Mouse (Mus musculus): Measurements from ENCODE around the gene 9230104L09Rik. TPM values are rescaled to one million over a fixed set of nuclear protein-coding genes. Genes with fewer than 3 reads are reported as not detected.

Gene 9230104L09Rik
- 0.41 TPM in 1 of 2 replicates, not detected in the other for polyA plus RNA-seq (2015; fragmentation: Nextera tagmentation; extraction: Ambion mirVana)

GRCm38 (mm10) chr2:148864966-148865365 lies at the start of gene 9230104L09Rik:
TSS of gene 9230104L09Rik (minus strand) at chr2:148865038.

GRCm38 (mm10) chr2:148875335-148875811 lies 10.5 kb upstream of the 9230104L09Rik start, which contains the start of gene Cst3:
TSS of gene Cst3 (minus strand) at chr2:148875692.

GRCm38 (mm10) chr2:148834912-148835311 lies 29.9 kb downstream of the 9230104L09Rik start, which contains the start of gene Cst9:
TSS of gene Cst9 (plus strand) at chr2:148835147.

GRCm38 (mm10) chr2:148819909-148820308 lies 44.9 kb downstream of the 9230104L09Rik start, which contains the start of gene Cst13:
TSS of gene Cst13 (plus strand) at chr2:148820081.

GRCm38 (mm10) chr2:148798485-148798884 lies 66.4 kb downstream of the 9230104L09Rik start, which contains the start of gene Cst8:
TSS of gene Cst8 (plus strand) at chr2:148798785.

Other genes starting within 250 kb of the 9230104L09Rik start
- 43.2 and 44.2 TPM in 2 replicates for gene Nxt1, start 192.4 kb downstream of the 9230104L09Rik start, polyA plus RNA-seq (2015; fragmentation: Nextera tagmentation; extraction: Ambion mirVana)
- gene Gzf1, start 184.0 kb downstream of the 9230104L09Rik start, polyA plus RNA-seq (2015; fragmentation: Nextera tagmentation; extraction: Ambion mirVana) = 9.2 and 10.4 TPM in 2 replicates
- gene Napb, start 132.6 kb downstream of the 9230104L09Rik start, polyA plus RNA-seq (2015; fragmentation: Nextera tagmentation; extraction: Ambion mirVana) = 1.1 and 1.2 TPM in 2 replicates
- gene Cstl1, start 114.7 kb downstream of the 9230104L09Rik start, polyA plus RNA-seq (2015; fragmentation: Nextera tagmentation; extraction: Ambion mirVana) = not detected in 2 replicates
- gene Cst11, start 93.5 kb downstream of the 9230104L09Rik start, polyA plus RNA-seq (2015; fragmentation: Nextera tagmentation; extraction: Ambion mirVana) = not detected in 2 replicates
- gene 8030411F24Rik, start 83.0 kb downstream of the 9230104L09Rik start, polyA plus RNA-seq (2015; fragmentation: Nextera tagmentation; extraction: Ambion mirVana) = not detected in 2 replicates
- not detected in 2 replicates for gene Cst12, start 75.7 kb downstream of the 9230104L09Rik start, polyA plus RNA-seq (2015; fragmentation: Nextera tagmentation; extraction: Ambion mirVana)
- not detected in 2 replicates for gene Cst8, start 66.3 kb downstream of the 9230104L09Rik start, polyA plus RNA-seq (2015; fragmentation: Nextera tagmentation; extraction: Ambion mirVana)
- not detected in 2 replicates for gene Cst13, start 45.0 kb downstream of the 9230104L09Rik start, polyA plus RNA-seq (2015; fragmentation: Nextera tagmentation; extraction: Ambion mirVana)
- gene Cst9, start 29.9 kb downstream of the 9230104L09Rik start, polyA plus RNA-seq (2015; fragmentation: Nextera tagmentation; extraction: Ambion mirVana) = not detected in 2 replicates
- gene Cst3, start 10.7 kb upstream of the 9230104L09Rik start, polyA plus RNA-seq (2015; fragmentation: Nextera tagmentation; extraction: Ambion mirVana) = 600 and 784 TPM in 2 replicates
- gene Gm1330, start 138.2 kb upstream of the 9230104L09Rik start, polyA plus RNA-seq (2015; fragmentation: Nextera tagmentation; extraction: Ambion mirVana) = not detected in 2 replicates
- not detected in 2 replicates for gene Gm10750, start 152.2 kb upstream of the 9230104L09Rik start, polyA plus RNA-seq (2015; fragmentation: Nextera tagmentation; extraction: Ambion mirVana)

Measured in urinary bladder, postnatal 0 days (tissue).